Mouse (Mus musculus) embryonic facial prominence, embryonic 10.5 days (tissue): Measurements from ENCODE around the gene Arhgef3. TPM values are rescaled to one million over a fixed set of nuclear protein-coding genes. Genes with fewer than 3 reads are reported as not detected.

Experiments
- DNase-seq: peaks from one replicate; pipeline ENCODE4 v3.0.0-alpha.2; 2017; ENCODE audit warnings: low spot score
- H3K27ac ChIP-seq: fragments of 300-500 bp; sonication (generic); replicated peaks from 2 replicates; pipeline ENCODE4 v1.5.1; 2016; ENCODE audit warnings: mild to moderate bottlenecking
- H3K27me3 ChIP-seq: fragments of 300-500 bp; sonication (generic); replicated peaks from 2 replicates; pipeline ENCODE4 v1.6.1; 2016; ENCODE audit warnings: low read depth, mild to moderate bottlenecking; ENCODE audit not compliant: poor library complexity, severe bottlenecking
- H3K36me3 ChIP-seq: fragments of 300-500 bp; sonication (generic); replicated peaks from 2 replicates; pipeline ENCODE4 v1.6.1; 2016; ENCODE audit warnings: mild to moderate bottlenecking, moderate library complexity
- H3K4me1 ChIP-seq: fragments of 300-500 bp; sonication (generic); 2 replicates; pipeline ENCODE4 v1.6.1; 2016
- H3K4me3 ChIP-seq: fragments of 300-500 bp; sonication (generic); 2 replicates; pipeline ENCODE4 v1.5.1; 2016; ENCODE audit warnings: mild to moderate bottlenecking, moderate library complexity
- H3K9me3 ChIP-seq: fragments of 300-500 bp; sonication (generic); 2 replicates; pipeline ENCODE4 v1.6.1; 2016; ENCODE audit warnings: mild to moderate bottlenecking
- WGBS: fragments of 180-500 bp; shearing (Covaris S2); methylation state at CpG from one replicate; pipeline ENCODE4 v1.1.7; 2016; 5-methylcytosine and 5-hydroxymethylcytosine counted together
- polyA plus RNA-seq: library from polyadenylated mRNA; unstranded; fragments of >200 nt; fragmentation: Nextera tagmentation; extraction: Ambion mirVana; gene quantifications from 2 replicates; pipeline ENCODE4 v1.2.1, GENCODE M21; 2016

Gene Arhgef3
- polyA plus RNA-seq, 1 experiment from 2014 or later: 3.8 TPM

DNA sequence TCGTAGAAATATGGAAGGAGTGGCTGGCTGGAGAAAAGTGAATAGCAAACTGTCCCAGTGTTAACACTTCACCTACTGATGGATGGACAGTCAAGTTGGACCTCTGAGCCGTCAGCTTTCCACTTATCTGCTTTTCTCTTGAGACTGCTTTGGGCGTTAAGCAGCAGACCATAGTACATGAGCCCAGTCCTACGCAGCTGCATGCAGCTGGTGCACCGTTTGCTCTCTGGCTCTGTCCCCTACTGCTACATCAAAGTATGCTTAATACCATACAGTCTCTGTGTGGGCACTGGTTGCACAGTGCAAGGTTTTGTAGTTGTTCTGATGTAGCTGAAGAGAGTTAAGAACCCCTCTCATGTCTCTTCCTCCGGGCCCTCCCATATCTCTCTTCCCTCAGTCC, 285.8 kb downstream of the Arhgef3 start:
- H3K36me3 ChIP-seq: no peaks in the 10 kb centered on the region
- H3K27me3 ChIP-seq: no peaks in the 10 kb centered on the region
- WGBS: 96% methylated on average over 6 of the region's 6 CpGs
- H3K27ac ChIP-seq: no peak overlapping the region
- DNase-seq: no peak
- no peak overlapping the region for H3K4me3 ChIP-seq
- no peaks in the 10 kb centered on the region for H3K9me3 ChIP-seq
- no peaks in the 10 kb centered on the region for H3K4me1 ChIP-seq

DNA sequence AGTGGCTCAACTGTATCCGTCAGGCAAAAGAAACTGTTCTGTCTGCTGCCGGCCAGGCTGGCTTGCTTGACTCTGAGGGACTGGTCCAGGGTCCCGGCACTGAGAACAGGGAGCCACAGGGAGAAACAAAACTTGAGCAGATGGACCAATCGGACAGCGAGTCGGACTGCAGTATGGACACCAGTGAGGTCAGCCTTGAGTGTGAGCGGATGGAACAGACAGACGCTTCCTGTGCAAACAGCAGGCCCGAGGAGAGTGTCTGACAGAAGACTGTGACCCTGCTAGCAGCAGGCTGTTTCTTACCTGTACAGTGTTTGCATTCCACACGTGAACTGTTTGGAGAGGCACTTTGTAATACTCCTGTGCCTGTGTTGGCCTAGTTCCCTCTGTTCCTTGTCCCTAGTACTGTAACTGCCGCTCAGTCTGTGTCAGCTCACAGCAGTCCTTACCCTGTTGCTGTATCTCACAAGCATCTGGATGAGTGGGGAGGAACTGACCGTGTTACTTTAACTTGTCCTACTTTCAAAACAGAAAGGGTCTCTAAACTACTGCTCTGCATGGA, 287.1 kb downstream of the Arhgef3 start:
- Histone ChIP-seq H3K36me3 (no peaks in the 10 kb centered on the region), H3K27me3 (no peaks in the 10 kb centered on the region), H3K4me3 (no peak overlapping the region), H3K9me3 (no peaks in the 10 kb centered on the region), H3K27ac (no peak overlapping the region), H3K4me1 (no peaks in the 10 kb centered on the region)
- 85% methylated on average over 12 of the region's 12 CpGs for WGBS
- no peak for DNase-seq

DNA sequence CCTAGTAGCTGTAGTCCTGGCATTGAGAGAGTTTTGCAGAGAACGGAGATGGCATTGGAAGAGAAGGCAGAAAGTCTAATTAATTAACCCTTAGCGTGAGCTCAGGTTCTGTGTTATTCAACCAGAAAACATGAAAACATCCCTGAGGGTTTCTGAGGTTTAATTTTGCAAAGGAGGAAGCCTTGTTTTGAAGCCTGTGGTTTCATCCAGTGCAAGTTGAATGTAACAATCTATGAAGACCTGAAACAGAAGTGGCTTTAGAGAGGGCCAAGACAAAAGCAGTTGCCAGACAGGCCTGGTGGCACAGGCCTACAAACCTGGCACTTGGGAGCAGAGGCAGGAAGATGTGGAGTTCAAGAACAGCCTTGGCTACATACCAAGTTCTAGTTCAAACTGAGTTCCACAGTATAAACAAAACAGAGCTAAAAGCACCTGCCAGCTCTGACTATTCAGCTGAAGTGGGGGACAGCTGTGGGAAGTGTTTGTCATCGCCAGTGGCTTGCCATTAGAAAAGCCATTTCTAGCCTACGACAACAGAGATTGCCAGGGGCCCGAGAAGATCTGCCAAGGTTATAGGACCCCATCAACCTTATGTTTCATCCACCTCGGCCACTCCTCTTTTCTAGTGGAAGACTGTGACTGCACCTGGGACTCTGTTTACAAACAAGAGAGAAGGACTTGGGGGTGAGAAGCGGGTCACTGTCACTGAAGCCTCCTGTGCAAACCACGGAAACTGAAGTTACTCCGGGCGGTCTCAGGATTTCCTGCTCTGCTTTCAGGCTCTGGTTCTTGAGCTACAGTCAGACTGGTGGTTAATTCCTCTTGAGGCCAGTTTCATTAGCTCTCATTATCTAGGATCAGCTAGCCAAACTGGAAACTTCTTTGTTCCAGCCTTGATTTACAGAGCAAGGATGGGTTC, 287.9 kb downstream of the Arhgef3 start:
- DNase-seq: no peak
- Histone ChIP-seq H3K36me3 (no peaks in the 10 kb centered on the region), H3K27ac (no peak overlapping the region), H3K4me1 (no peaks in the 10 kb centered on the region), H3K27me3 (no peaks in the 10 kb centered on the region), H3K9me3 (no peaks in the 10 kb centered on the region), H3K4me3 (no peak overlapping the region)
- WGBS: 85% methylated on average over 10 of the region's 10 CpGs

DNA sequence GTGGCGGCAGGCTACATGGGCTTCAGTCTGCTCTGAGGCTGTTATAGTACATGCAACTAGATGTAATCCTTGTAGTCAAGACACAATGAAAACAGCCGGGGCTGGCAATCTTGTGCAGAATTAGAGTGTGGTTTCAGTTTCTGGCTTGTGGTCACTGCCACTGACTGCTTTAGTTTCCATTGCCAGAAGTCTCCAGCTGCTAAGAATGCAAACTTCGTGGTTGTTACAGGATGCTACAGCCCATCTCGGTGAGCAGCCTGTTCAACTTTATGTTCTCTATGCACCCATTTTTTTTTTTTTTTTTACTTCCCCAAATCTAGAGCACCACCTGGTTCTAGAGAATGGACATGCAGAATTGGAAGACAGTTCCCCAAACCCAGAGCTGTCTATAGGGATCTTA, 290.8 kb downstream of the Arhgef3 start:
- H3K27me3 ChIP-seq: no peaks in the 10 kb centered on the region
- no peak overlapping the region for H3K4me3 ChIP-seq
- 92% methylated on average over 4 of the region's 4 CpGs for WGBS
- no peaks in the 10 kb centered on the region for H3K9me3 ChIP-seq
- H3K27ac ChIP-seq: no peak overlapping the region
- H3K4me1 ChIP-seq: no peaks in the 10 kb centered on the region
- no peak for DNase-seq
- H3K36me3 ChIP-seq: no peaks in the 10 kb centered on the region

DNA sequence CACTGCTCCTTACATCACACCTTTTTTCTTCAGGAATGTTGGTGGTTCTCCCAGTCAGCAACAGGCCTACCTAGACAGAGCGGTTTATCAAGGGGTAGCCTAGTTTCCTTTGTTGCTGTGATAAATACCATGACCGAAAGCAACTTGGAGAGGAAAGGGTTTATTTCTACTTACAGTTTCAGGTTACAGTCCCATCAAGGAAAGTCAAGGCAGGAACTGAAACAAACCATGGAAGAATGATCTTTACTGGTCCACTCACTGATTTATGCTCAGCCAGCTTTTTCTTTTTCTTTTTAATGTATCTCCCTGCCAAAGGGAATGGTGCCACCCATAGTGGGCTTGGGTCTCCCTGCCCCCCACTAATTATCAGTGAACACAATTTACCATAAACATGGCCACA, 291.2 kb downstream of the Arhgef3 start:
- no peaks in the 10 kb centered on the region for H3K36me3 ChIP-seq
- H3K9me3 ChIP-seq: no peaks in the 10 kb centered on the region
- no peak for DNase-seq
- H3K27me3 ChIP-seq: no peaks in the 10 kb centered on the region
- 90% methylated on average over 2 of the region's 2 CpGs for WGBS
- no peaks in the 10 kb centered on the region for H3K4me1 ChIP-seq
- no peak overlapping the region for H3K4me3 ChIP-seq
- no peak overlapping the region for H3K27ac ChIP-seq

DNA sequence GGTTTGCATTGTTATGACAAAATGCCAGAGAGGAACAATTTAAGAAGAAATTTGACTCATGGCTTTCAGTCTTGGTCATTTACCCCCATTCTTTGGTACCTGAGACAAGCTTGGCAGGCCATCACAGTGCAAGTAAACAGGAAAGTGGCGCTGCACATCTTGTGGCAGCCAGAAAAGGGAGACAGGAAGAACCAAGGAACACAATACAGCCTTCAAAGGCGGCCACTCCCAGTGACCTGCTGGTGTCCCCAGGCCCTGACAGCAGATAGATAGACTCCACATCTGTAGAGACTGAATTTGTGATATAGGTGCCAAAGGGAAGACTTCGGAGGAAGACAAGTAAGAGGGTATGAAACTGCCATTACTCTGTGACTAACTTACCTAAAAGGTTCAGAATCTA, 293.5 kb downstream of the Arhgef3 start:
- Histone ChIP-seq H3K27ac (no peak overlapping the region), H3K4me3 (no peak overlapping the region), H3K36me3 (no peaks in the 10 kb centered on the region), H3K4me1 (no peaks in the 10 kb centered on the region), H3K27me3 (no peaks in the 10 kb centered on the region), H3K9me3 (no peaks in the 10 kb centered on the region)
- no peak for DNase-seq
- WGBS: 81% methylated on average over 3 of the region's 3 CpGs

DNA sequence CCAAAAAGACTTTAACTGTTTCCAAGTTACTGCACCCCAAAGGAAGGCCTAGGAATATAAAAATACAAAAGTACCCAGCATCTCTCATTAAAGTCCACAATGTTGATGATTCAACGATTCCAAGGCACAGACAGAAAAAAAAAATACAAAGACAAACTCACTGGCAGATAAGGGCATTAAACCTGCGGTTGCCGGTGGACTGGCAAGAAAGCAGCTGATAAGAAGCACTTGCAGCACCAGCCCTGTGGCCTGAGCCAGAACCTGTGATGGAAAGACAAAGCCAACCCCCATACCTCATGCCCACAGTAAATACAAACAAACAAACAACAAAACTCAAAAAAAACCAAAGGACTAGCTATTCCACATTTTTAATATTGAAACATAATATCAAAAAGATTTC, 295.0 kb downstream of the Arhgef3 start:
- no peak for DNase-seq
- 96% methylated on average over 3 of the region's 3 CpGs for WGBS
- Histone ChIP-seq H3K36me3 (no peaks in the 10 kb centered on the region), H3K27ac (no peak overlapping the region), H3K4me1 (no peaks in the 10 kb centered on the region), H3K27me3 (no peaks in the 10 kb centered on the region), H3K4me3 (no peak overlapping the region), H3K9me3 (no peaks in the 10 kb centered on the region)

DNA sequence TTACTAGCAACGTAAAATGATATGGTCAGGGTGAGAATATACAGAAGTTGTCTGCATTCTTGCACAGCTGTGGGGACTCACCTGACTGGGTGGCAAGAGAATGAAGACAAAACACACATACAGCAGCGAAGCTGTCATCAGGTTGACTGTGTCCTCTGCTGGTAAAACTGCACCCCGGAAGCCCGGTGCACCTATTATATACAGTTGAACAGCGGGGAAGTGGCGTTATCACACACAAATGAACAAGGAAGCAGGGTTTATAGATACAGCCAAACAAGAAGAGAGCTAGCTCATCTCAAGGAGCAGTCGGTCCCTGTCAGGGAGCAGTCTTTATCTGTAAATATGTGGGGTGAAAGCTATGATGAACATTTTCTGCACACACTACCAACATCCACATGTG, 296.8 kb downstream of the Arhgef3 start:
- Histone ChIP-seq H3K27ac (no peak overlapping the region), H3K36me3 (no peaks in the 10 kb centered on the region), H3K9me3 (no peaks in the 10 kb centered on the region), H3K4me1 (no peaks in the 10 kb centered on the region), H3K27me3 (no peaks in the 10 kb centered on the region), H3K4me3 (no peak overlapping the region)
- 94% methylated on average over 7 of the region's 7 CpGs for WGBS
- DNase-seq: no peak

DNA sequence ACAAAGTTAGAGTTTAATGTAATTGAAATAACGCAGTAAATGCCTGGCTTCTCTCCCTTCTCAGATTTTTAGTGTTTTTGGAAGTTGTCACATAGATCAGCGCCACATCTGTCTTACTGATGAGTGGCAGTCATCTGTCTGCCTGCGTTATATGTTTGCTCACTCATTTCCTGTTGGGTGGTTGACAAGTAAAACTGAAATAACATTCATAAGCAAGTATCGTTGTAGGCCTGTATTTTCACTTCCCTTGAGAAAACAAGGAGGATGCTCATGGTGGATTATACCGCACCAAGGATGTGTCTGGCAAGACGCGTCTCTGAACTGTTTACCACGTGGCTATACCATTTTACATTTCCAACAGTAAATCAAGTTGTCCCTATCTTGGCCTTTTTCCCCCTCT, 298.0 kb downstream of the Arhgef3 start:
- no peaks in the 10 kb centered on the region for H3K4me1 ChIP-seq
- H3K27me3 ChIP-seq: no peaks in the 10 kb centered on the region
- H3K27ac ChIP-seq: no peak overlapping the region
- 0 out of 2 replicates have a peak, but pooled peaks cover under 1% of the 10 kb centered on the region for H3K9me3 ChIP-seq
- H3K4me3 ChIP-seq: no peak overlapping the region
- H3K36me3 ChIP-seq: no peaks in the 10 kb centered on the region
- no peak for DNase-seq
- WGBS: 85% methylated on average over 8 of the region's 8 CpGs

DNA sequence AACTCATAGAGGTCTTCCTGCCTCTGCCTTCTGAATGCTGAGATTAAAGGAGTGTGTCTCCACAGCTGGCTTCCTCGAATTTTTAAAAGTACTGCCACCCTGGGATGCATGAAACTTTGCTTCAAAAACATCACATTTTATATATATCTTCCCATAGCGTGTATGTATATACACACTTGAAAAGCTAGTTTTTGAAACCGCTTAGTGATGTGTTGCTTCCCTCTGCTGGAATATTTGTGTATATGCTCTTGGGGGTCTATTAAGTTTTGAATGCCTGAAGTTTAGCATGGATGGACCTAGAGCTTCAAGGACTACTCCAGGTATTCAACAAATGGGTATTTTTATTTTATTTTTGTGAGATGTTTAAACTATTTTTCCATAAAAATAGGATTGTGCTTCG, 299.3 kb downstream of the Arhgef3 start:
- no peak for DNase-seq
- no peaks in the 10 kb centered on the region for H3K36me3 ChIP-seq
- no peak overlapping the region for H3K27ac ChIP-seq
- H3K27me3 ChIP-seq: no peaks in the 10 kb centered on the region
- peaks cover 7% of the 10 kb centered on the region; the same call in 1 of the 2 replicates for H3K9me3 ChIP-seq
- 47% methylated on average over 4 of the region's 4 CpGs for WGBS
- H3K4me1 ChIP-seq: no peaks in the 10 kb centered on the region
- H3K4me3 ChIP-seq: no peak overlapping the region

DNA sequence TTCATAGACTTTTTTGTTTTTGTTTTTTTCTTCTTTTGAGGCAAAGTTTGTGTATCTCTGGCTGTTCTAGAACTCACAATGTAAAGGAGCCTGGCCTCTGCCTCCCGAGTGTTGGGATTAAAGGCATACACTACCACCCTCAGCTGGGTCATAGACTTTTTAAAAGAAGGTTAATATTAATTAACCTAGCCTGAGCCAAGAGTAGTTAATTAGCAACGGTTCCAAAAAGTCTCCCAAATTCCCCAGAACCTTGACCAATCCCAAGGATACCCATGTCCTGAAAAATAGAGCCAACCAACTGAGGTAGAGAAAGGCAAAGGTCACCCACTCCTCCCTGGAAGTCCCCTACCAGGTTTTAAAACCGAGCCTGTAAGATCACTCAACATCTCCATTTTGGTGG, 306.1 kb downstream of the Arhgef3 start:
- Histone ChIP-seq H3K36me3 (no peaks in the 10 kb centered on the region), H3K27me3 (no peaks in the 10 kb centered on the region), H3K27ac (no peak overlapping the region), H3K4me3 (no peak overlapping the region), H3K4me1 (no peaks in the 10 kb centered on the region), H3K9me3 (peaks cover 14% of the 10 kb centered on the region; the same call in 1 of the 2 replicates)
- WGBS: 76% methylated on average over 3 of the region's 3 CpGs
- DNase-seq: no peak

DNA sequence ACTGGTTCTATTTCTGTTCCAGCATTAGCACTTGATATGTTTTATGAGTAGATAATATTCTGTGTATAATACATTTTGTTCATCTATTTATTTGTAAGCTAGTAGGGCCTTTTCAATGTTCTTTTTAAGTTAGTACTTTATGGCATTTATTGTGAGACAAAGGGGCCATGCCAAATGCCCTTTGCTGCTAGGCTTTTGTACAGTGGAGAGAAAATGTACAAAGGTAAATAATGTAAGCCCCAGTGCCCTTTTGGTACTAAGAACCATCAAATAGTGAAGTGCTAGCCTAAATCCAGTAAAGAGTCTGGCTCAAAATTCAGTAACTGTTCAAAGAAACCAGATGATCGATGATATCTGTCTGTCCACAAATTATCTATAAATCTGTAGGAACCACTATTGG, 307.6 kb downstream of the Arhgef3 start:
- Histone ChIP-seq H3K27ac (no peak overlapping the region), H3K4me1 (no peaks in the 10 kb centered on the region), H3K4me3 (no peak overlapping the region), H3K27me3 (peaks cover 6% of the 10 kb centered on the region; the same call in 1 of the 2 replicates), H3K36me3 (no peaks in the 10 kb centered on the region), H3K9me3 (peaks cover 14% of the 10 kb centered on the region; the same call in 1 of the 2 replicates)
- WGBS: 95% methylated on average over 1 of the region's 1 CpGs
- DNase-seq: no peak

DNA sequence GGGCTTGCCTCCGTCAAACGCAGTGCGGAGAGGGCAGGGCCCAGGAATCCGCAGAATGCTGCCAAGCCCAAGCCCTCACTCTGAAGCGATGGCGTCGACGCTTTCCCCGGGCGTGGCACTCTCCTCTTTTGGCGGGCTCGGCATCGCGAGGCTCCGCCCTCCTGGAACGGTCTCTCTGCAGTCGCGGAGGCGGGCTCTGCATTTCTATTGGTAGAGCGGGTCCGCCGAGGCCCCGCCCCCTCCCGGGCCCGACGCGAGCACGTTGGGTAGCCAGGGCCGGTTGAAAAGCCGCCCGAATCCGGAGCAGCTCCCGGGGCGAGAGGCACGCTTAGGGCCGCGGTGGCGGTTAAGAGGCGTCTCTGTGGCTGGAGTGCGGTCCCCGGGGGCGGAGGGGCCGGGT, 313.9 kb downstream of the Arhgef3 start, which contains the start of gene Fam208a:
TSS of gene Fam208a (plus strand) at position 262 of the 400 bp plus-strand sequence.
- Histone ChIP-seq H3K27ac (peak within 1 kb of the TSS; percentile 99), H3K4me3 (peak within 1 kb of the TSS; percentile 83)
- 2% methylated on average over 43 of the region's 43 CpGs for whole genome bisulfite sequencing

More for the DNA sequence above, 313.9 kb downstream of the Arhgef3 start, which contains the start of gene Fam208a:
- peak; percentile 94 for DNase-seq
- peaks cover 13% of the 10 kb centered on the region for H3K27me3 ChIP-seq
- H3K9me3 ChIP-seq: peaks cover 17% of the 10 kb centered on the region
- H3K36me3 ChIP-seq: peaks cover 35% of the 10 kb centered on the region
- H3K4me1 ChIP-seq: peaks cover 10% of the 10 kb centered on the region
